Mouse (Mus musculus): Measurements from ENCODE around the gene Actl10. TPM values are rescaled to one million over a fixed set of nuclear protein-coding genes. Genes with fewer than 3 reads are reported as not detected.

The Actl10 gene
- polyA plus RNA-seq, 1 experiment from 2014 or later = not detected

Other genes with a start within 250 kb of the Actl10 start
- not detected in 2 replicates for gene Bpifb9b, start 244.5 kb upstream of the Actl10 start, polyA plus RNA-seq (2014; fragmentation: Nextera tagmentation; extraction: Ambion mirVana)
- 19.4 and 19.7 TPM in 2 replicates for gene Cdk5rap1, start 178.8 kb upstream of the Actl10 start, polyA plus RNA-seq (2014; fragmentation: Nextera tagmentation; extraction: Ambion mirVana)
- gene Snta1, start 143.7 kb upstream of the Actl10 start, polyA plus RNA-seq (2014; fragmentation: Nextera tagmentation; extraction: Ambion mirVana) = 2.1 TPM in 2 replicates
- 47.4 and 51.9 TPM in 2 replicates for gene Cbfa2t2, start 115.3 kb upstream of the Actl10 start, polyA plus RNA-seq (2014; fragmentation: Nextera tagmentation; extraction: Ambion mirVana)
- 0.96 and 1.5 TPM in 2 replicates for gene 1700003F12Rik, start 4.7 kb upstream of the Actl10 start, polyA plus RNA-seq (2014; fragmentation: Nextera tagmentation; extraction: Ambion mirVana)
- 1.7 and 2.2 TPM in 2 replicates for gene Necab3, start 7.1 kb downstream of the Actl10 start, polyA plus RNA-seq (2014; fragmentation: Nextera tagmentation; extraction: Ambion mirVana)
- 7.2 and 8.6 TPM in 2 replicates for gene E2f1, start 18.1 kb downstream of the Actl10 start, polyA plus RNA-seq (2014; fragmentation: Nextera tagmentation; extraction: Ambion mirVana)
- 13.6 and 15.8 TPM in 2 replicates for gene Pxmp4, start 51.9 kb downstream of the Actl10 start, polyA plus RNA-seq (2014; fragmentation: Nextera tagmentation; extraction: Ambion mirVana)
- gene Zfp341, start 61.5 kb downstream of the Actl10 start, polyA plus RNA-seq (2014; fragmentation: Nextera tagmentation; extraction: Ambion mirVana) = 0.60 and 1.1 TPM in 2 replicates
- gene 4930519P11Rik, start 61.7 kb downstream of the Actl10 start, polyA plus RNA-seq (2014; fragmentation: Nextera tagmentation; extraction: Ambion mirVana) = not detected in 2 replicates
- 14.0 and 14.8 TPM in 2 replicates for gene Chmp4b, start 99.9 kb downstream of the Actl10 start, polyA plus RNA-seq (2014; fragmentation: Nextera tagmentation; extraction: Ambion mirVana)
- not detected in 2 replicates for gene Gm14214, start 218.3 kb downstream of the Actl10 start, polyA plus RNA-seq (2014; fragmentation: Nextera tagmentation; extraction: Ambion mirVana)
- gene Raly, start 239.3 kb downstream of the Actl10 start, polyA plus RNA-seq (2014; fragmentation: Nextera tagmentation; extraction: Ambion mirVana) = 67.2 and 80.0 TPM in 2 replicates
- gene a, start 239.6 kb downstream of the Actl10 start, polyA plus RNA-seq (2014; fragmentation: Nextera tagmentation; extraction: Ambion mirVana) = 3.3 and 4.4 TPM in 2 replicates